Mouse (Mus musculus) fibroblast of lung, adult 2 months (primary cell): ENCODE results near the gene Unc119b.
"Not testable (repeated sequence)": the region's sequence is repeated elsewhere in the genome, so short reads cannot be mapped to it uniquely, and the experiment has no call there.

Experiments used
- DNase-seq: peaks from one replicate; pipeline ENCODE4 v3.0.0-alpha.2; 2011; ENCODE audit warnings: low read depth

Unc119b gene

GRCm38 (mm10) chr5:115089592-115090268 is 45.0 kb downstream of the Unc119b start:
- DNase-seq: no peak

- no peak for DNase-seq
These were observed 49.1 kb downstream of the Unc119b start for GRCm38 (mm10) chr5:115085675-115086074.

- no peak for DNase-seq
These were observed 51.3 kb downstream of the Unc119b start for GRCm38 (mm10) chr5:115083492-115083891.

GRCm38 (mm10) chr5:115081636-115082035 is 53.1 kb downstream of the Unc119b start:
- no peak for DNase-seq

GRCm38 (mm10) chr5:115076144-115076901 is 58.5 kb downstream of the Unc119b start:
- DNase-seq: peak; percentile 26

- DNase-seq: no peak
These were observed 60.0 kb downstream of the Unc119b start for GRCm38 (mm10) chr5:115074749-115075148.

- not testable (repeated sequence) for DNase-seq
These were observed 61.5 kb downstream of the Unc119b start for GRCm38 (mm10) chr5:115073306-115073705.
